Mouse (Mus musculus) cerebellum, adult 11 months (tissue): ENCODE results near the gene Irs1.

Source experiments
- DNase-seq: peaks from one replicate; pipeline ENCODE4 v3.0.0; 2022

Irs1 gene

DNA sequence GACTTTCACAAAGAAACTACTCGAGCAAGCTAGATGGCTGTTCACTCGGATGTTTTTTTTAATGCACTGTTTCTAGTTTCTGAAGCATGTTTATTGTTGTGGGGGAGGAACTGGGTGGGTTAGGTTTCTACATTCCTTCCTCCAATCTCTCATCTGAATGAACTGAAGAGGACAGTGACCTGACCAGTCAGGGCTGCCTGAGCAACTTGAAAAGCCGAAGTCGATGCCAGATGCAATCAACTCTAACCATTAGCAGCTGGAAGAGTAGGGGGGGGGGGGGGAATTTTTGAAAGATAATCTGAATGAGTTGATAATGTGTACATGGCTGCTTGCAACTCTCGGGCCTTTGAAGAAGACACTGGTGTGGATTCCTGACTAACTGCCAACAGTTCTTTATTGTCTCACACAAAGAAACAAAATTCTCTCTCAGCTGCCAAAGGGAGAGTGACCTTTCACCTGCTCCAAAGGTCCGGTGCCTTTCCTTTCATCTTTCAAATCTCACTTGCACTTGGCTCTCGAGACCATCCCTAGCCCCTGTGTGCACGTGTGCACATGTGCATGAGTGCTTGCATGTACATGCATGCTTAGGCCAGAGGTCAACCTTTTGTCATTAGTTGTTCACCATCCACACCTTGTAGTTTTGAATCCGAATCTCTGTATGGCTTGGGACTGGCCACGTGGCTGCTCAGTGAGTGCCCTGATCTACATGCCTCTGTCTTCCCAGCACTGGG, 43.8 kb downstream of the Irs1 start:
- DNase-seq: no peak

DNA sequence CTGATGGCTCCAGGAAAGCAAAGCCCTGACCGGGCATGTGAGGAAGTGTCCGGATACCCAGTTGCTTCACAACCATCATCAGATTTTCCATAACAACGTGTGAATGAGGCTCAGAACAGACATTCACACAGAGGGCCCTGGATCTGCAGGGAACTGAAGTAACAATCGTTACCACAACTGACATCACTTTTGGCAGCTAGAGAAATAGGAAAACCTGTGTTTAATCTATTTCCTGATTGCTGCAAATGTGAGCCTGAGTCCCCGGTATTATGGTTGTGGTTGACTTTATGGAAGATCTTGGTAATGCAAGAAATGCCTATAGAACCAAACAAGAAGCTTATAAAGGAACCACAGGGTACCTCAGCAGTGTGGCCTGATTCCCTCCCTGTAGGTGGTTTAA, 46.2 kb downstream of the Irs1 start:
- no peak for DNase-seq

DNA sequence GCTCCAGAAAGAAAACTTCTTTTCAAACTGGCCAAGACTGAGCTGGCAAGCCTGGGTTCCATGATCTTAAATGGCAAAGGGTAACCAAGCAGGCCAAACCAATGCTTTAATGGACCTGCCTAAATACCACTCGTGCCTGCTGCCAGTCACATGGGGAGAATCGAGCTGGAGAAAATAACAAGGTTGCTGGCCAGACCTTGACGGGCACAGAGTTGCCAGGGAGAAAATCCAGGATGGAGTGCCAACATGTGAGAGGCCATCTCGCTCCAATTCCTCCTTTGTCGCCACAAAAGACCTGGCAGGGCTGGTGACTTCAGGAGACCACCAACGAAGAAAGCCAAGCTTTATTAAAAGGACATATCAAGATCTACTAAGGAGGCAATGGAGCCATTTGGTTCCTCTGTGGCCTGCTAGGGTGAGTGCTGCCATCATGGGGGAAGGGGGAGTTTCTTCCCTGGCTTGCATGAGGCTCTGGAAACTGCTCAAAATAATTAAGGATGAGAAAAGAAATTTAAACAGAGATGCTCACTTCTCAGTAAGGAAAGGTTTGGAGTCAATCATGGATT, 47.9 kb downstream of the Irs1 start:
- peak; percentile 36 for DNase-seq

DNA sequence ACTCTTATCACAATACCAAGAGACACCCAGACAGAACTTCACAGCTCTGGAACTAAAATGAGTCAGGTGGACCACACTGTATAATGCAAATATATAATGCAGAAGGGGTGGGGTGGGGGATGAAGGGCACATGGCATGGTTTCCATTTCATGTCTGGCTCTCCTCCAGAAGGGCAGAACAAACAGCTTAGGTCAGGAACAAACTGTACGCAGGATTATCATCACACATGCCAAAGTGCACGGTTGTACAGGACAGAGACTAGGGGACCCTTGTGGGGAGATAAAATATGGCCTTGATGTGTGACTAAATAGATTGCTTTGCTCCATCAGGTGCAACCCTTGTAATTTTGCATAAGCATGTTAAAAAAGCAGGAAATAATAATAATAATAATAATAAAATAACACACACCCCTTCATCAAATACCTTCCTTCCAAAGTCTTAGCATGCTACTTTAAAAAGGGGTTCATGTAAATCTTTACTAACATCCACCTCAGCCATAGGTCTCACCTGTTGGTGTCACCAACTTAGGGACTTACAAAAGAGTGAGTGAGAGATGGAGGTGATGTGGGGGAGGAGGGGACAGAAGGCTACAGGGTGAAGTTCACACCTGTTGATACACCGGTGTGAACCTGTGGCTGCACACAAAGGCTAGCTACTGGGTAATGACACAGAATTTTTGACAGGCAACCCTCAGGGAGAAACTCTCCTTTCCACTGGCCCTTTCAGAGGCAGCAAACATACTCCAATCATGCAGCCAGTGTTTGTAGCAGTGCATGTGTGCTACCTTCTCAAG, 51.6 kb downstream of the Irs1 start:
- DNase-seq: no peak

DNA sequence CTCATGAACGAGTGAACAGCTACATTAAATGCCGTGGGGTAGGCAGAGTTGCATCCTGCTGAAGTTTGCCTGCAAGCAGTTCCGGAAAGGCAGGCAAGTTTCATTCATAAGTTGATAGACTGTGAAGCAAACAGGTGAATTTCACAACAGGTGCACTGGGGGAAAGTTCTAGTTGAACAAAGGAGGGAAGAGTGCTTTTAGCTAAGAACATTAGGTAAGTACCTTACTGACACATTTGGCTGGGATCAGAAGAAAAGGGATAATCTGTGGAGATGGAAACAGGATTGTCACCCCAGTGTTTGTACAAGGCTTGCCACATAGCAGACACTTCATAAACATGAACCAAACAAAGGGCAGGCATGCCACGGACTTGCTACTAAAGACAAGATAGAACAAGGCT, 53.0 kb downstream of the Irs1 start:
- no peak for DNase-seq

DNA sequence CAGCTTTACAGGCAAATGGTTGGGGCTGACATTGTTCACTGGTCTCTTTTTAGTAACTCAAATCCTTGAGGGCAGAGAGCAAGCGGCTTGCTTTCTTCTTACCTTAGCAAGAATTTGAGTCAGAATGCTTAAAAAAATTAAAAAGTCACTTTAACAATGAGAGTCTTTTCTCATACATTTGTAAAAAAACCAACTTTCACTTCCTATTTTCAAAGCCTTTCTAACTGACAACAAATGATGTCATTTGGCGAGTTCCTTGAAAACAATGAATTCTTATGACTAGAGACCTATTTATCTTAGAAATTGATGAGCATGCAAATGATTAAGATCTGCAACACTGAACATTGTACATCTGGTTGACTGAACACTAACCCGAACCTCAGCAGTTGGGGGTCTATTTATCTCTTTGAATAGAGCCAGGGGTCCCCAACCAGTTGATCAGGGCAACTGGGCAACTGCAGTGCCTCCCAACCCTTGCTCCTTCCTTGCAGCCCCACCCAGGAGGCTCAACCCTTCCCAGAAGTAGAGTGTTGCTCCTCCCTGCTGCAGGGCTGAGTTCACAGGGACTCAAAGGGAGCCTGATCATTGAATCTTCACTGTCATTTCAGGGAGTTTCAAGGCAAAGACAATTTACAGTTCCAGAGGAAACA, 55.6 kb downstream of the Irs1 start:
- DNase-seq: no peak

DNA sequence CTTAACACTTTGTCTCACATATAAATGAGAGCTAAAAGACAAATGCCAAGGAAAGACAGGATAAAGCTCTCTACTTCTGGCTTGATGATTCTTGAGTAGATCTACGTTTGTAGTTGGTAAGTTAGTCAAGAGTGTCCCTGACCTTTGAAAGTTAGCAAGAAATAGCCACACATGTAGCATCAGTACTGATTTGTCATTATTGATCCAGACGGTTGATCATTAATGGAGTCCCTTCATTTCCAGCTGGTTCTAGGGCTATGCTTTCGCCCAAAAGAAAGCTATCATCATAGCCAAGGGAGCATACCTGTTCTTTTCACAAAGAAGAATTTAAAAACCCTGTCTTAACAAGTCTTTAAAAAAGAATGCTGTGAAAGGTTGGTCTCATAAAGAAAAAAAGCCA, 56.6 kb downstream of the Irs1 start:
- no peak for DNase-seq

DNA sequence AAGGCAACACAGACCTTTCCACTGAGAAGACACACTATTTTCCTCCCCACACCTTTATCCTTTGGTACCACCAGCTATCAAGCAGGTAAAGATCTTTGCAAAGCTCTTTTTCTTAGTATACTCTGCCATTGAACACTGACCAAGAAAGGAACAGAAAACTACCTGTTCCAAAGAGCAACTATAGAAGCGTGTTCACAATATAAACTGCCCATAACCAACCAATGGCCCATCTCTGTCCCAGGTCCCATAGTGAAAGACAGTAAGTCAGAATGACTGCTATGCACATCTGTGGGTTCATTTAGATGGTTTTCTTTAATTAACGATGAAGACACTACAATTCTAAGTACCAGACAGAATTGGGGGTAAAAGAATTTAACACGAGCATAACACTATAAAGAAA, 58.4 kb downstream of the Irs1 start, which contains the start of gene Gm9747:
Gene Gm9747, plus strand, starts transcription at position 301 of the 400 bp plus-strand sequence.
- no peak for DNase-seq

DNA sequence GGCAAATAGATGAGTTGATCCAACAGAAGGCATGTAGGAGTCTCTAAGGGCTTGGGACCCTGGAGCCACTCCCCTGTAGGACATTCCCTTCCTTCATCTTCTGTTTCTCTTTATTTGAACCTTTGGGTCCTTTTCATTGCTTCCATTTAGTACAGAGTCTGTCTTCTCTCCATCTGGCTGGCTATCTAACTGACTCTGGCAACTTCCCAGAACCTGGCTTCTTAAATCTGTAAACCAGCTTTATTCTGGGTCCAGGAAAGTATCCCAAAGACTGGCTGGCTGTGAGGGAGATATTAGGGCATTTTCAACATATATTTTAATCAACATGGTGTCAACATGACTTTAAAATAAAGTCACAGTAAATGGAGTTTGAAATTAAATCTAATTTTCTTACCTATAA, 62.4 kb downstream of the Irs1 start:
- no peak for DNase-seq

DNA sequence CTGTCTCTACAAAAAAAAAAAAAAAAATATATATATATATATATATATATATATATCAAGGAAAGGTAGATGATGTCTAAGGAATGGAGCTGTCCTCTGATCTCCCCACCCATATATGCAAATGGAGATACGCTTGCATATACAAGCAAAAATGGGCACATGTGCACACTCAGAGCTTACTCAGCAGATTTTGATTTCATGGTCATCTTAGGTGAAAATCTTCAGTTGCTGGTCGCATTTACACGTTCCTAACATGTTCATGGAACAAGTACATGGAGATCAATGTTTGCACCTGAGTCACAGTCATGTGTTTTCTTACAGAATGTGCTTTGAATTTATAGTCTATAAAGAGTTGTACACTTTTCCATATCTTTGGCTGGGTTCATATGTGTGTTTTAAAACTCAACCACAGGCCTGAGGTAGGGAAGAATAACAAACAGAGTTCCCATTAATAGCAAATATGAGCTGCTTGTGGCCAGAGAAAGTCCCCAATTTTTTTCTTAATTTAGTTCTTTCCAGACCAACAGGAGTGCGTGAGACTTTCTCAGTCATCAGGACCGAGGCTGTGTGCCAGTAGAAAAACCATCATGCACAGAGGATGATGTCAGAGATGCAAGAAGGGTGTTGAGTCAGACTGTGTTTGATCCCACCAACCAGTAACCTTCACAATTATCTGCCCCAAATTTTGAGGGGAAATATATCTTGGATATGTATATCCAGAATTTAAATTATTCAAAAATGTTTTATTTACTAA, 68.0 kb downstream of the Irs1 start:
- DNase-seq: no peak

DNA sequence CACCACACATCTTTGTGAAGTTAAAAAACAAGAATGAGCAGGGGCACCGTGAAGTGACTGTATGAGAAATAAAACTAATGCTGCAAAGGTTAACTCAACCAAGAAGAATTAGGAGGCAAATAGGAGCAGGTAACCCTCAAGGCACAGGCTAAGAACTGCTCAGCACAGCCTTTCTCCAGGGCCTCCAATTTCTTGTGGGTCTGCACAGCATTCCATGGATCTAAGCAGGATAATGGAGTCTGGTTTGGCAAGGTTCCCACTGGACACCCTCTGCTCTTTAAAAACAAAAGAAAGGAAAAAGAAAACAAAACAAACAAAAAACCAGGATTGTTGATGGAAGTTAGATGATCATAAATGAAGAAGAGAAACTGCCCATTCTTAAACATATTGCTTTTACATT, 69.8 kb downstream of the Irs1 start:
- DNase-seq: no peak

DNA sequence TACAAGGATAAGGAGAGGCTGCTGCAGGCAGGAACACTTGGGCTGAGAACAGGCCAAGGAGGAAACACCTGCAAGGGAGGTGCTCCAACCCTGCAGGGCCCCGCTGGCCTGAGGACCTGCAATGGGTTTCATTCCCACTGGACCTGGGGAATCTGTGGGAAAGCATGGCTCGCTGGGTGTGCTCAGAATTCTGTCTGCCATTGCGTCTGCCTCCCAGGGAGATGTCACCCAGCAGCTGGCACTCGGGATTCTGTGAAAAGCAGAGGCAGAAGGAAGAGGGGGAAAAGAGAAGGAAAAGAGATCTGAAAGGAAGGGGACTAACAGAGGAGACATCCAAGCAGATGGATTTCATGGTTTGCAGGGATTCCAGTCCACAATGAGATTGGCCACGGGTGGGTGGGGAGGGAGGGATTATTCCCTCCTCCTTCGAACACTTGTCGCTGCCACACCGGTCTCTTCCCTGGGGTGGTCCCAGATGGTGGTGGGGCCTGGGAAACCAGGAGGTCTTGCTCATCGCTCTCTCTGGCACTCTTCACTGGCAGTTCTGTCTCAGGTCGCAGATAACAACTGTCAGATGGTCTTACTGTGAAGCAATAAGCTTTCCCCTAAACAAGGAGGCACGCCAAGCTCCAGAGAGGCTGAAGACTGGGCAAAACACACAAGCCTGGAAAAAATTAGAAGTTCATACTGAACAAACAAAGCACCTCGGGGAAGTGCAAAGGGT, 70.4 kb downstream of the Irs1 start:
- no peak for DNase-seq

DNA sequence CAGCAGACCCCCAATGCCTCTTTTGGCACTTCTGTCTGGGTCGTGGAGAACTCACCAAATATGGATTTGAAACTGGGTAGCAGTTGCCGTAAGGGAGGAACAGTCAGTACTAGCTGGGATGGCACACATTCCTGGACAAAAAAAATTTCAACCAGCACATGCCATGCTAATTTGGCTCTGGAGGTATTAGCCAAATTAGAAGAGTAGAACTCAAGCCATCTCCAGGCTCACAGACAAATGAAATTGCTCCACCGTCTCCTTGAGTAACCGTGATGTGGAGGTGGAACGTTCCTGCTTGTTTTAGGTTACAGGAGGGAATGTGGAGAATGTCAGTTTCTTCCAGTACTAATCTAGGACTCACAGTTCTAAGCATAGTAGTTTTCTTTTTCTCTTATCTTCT, 83.7 kb downstream of the Irs1 start:
- no peak for DNase-seq

DNA sequence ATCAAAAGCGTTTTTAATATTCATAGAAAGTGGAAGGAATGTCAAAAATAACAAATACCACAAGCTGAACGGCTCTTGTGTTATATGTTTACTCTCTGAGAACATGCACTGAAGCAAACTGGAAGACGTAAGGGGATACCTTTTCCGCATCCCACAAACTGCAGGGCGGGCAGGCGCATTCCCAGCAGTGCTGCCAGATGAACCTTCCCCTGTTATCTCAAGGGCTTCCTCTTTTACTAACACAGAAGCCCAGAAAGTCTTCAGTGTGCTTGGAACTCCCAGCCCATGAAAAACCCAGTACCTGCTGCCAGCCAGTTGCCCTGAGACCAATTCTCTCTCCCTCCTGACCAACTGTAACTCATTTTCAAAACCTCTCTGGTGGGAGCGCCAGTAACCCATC, 90.6 kb downstream of the Irs1 start:
- no peak for DNase-seq

DNA sequence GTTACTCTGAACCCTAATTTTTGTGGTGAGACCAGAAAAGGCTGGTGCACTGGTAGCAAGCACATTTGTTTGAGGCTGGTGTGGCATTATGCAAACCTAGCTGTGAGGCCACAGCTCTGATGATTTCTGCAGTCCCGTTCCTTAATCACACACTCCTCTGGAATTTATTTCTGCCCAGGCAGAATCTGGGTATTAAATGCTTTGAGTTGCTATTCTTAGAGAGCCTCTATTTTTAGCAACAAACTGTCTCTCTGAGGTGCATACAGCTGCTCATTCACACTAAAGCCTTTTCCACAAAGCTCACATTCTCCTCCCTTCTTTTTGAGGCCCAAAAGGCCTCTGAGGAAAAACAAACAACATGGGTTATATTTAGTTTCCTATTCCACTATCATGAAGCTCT, 91.3 kb downstream of the Irs1 start:
- DNase-seq: no peak

DNA sequence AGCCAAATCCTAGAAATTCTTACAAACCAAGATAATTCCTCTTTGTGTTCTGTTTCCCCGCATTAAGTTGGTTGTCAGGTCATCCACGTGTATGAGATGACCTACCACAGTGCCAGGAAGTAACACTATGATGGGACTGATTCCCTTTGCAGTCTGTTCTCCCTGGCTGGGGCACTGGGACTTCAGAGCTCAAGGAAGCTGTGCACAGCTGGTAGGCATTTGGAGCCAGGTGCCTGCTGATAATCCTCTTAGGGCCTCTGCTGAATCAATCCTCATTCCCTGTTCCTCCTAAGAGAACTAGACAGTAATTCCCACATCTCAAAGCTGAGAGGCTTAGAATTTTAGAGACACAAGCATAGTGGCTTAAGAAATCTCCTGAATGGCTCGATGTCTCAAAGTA, 99.6 kb downstream of the Irs1 start:
- DNase-seq: no peak

DNA sequence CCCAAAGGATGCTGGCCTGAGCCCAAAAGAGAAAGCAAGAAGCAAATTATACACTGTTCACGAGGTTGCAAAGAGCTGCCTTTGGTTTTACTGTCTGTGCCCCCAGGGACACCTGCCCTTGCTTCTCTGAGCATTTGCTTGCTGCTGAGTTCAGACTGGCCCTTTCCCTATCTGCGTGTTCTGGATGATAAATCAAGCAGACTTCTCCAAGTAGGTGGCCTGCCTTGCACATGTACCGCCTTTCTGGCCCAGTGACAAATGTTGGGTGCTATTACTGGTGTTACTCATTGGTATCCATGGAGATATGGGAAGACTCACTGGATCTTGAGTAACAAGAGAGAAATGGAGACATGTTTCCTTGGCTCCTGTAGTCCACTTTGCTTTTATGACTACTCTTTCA, 101.7 kb downstream of the Irs1 start:
- DNase-seq: no peak

DNA sequence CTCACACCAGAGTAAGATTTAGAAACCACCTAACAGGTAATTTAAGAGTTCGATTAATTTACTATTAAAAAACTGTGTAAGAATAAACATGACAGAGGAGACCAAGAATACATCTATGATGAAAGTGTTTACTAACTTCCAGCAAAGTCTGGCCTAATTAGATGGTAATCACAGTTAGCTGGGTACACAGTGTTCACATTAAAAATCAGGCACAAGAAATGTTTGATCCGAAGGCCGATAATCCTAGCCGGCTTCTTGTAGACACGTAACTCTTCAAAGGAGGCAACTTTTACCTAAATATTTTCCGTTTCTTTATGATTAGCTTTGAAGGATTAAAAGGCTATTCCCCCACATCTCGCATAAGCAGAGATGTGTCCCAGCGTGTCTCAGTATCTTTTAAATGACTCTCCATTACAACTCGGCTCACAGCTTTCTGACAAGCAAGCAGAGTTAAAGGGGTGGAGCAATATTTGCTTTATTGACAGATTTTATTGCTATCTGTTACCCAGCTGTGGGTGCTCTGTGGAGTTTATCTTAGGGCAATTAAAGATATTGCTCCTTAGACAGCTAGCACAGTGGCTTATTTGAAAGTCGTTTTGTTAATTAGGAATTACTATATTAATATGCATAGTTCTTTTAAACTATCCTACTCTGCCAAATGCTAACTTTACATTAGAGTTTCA, 102.5 kb downstream of the Irs1 start:
- no peak for DNase-seq

DNA sequence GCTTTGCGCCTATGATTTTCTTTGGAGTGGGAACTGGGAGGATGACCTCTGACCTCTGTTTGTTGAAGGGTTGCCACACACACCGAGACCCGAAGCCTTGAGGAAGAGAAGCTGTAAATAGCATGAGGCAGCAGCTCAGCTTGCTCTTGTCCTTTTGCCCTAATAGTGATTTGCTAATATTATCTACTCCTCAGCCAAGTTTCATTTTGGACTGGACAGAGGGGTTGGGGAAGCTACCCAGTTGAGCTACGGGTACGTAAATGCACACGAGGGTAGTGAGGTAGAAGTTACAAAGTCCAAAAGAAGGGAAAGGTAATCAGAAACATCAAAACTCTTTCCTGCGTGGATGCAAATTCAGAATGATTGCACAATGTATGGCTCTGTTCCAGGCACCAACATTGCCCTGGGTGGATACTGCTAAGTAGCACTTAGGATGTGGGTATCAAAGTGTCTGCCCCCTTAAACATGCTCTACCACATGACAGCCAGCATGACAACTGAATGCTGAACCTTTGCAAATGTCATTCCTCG, 107.2 kb downstream of the Irs1 start:
- DNase-seq: no peak
